Mouse (Mus musculus) MEL (cell line): ENCODE data around the gene Nmi.

ENCODE experiments used
- POLR2A ChIP-seq, 2 experiments: IDR thresholded peaks; 2 replicates each; pipeline ENCODE4 v1.6.1; 2011 to 2012; ENCODE audit warnings: low read length in 2 of 2, mild to moderate bottlenecking in 2 of 2, control low read depth in 1 of 2, improper control_type of control experiment in 1 of 2, low read depth in 1 of 2, moderate library complexity in 1 of 2; ENCODE audit not compliant: control insufficient read depth in 1 of 2, insufficient read depth in 1 of 2, poor library complexity in 1 of 2
- SMC3 ChIP-seq: IDR thresholded peaks from 2 replicates; pipeline ENCODE4 v1.6.1; 2011; ENCODE audit warnings: low read depth, low read length, improper control_type of control experiment

- TF ChIP-seq POLR2A (IDR thresholded peaks at IDR 0.05; ENCODE audit: control insufficient read depth in 1 of 2, insufficient read depth in 1 of 2, low read depth in 1 of 2, low read length in 2 of 2, poor library complexity in 1 of 2) (no peak), SMC3 (no peak)
Measured at GRCm38 (mm10) chr2:51967288-51967687, 6.0 kb downstream of the Nmi start.
